ENCODE assay signal across 15 mouse cellular contexts in genomic region chr9:40678653-40679052, GRCm38 (mm10). TPM values are rescaled to one million over a fixed set of nuclear protein-coding genes. Genes with fewer than 3 reads are reported as not detected.
"Had no signal": no experiment of that assay in that cellular context is flagged by ENCODE, and none has a peak within 500 bp of the region (broad histone marks: within the 10 kb centered on the region; RNA-seq: fewer than 3 reads in every experiment).

No protein-coding gene starts in this region.

- H3K4me2 ChIP-seq: hindbrain, embryonic 15.5 days; kidney, embryonic 15.5 days; limb, embryonic 15.5 days; liver, embryonic 13.5 days; midbrain, embryonic 13.5 days; neural tube, embryonic 15.5 days had no signal

- H3K4me1 ChIP-seq: liver, embryonic 13.5 days; midbrain, embryonic 13.5 days had no signal

- H3K36me3 ChIP-seq: hindbrain, embryonic 15.5 days; kidney, embryonic 15.5 days; limb, embryonic 15.5 days; liver, embryonic 13.5 days; midbrain, embryonic 13.5 days; neural tube, embryonic 15.5 days had no signal

- H3K27ac ChIP-seq: hindbrain, embryonic 15.5 days; kidney, embryonic 15.5 days; liver, embryonic 13.5 days; midbrain, embryonic 13.5 days; neural tube, embryonic 15.5 days had no signal

- H3K9ac ChIP-seq: hindbrain, embryonic 15.5 days; kidney, embryonic 15.5 days; limb, embryonic 15.5 days; liver, embryonic 13.5 days; liver, postnatal 0 days; midbrain, embryonic 13.5 days; neural tube, embryonic 15.5 days had no signal

- H3K27me3 ChIP-seq: hindbrain, embryonic 15.5 days; kidney, embryonic 15.5 days; limb, embryonic 15.5 days; liver, embryonic 13.5 days; midbrain, embryonic 13.5 days; neural tube, embryonic 15.5 days had no signal

- H3K4me3 ChIP-seq: hindbrain, embryonic 15.5 days; kidney, embryonic 15.5 days; limb, embryonic 15.5 days; liver, embryonic 13.5 days; midbrain, embryonic 13.5 days; myocyte; neural tube, embryonic 15.5 days had no signal

- ATAC-seq: liver, postnatal 0 days; midbrain, embryonic 13.5 days had no signal

- H3K9me3 ChIP-seq: hindbrain, embryonic 15.5 days; kidney, embryonic 15.5 days; limb, embryonic 15.5 days; liver, embryonic 13.5 days; midbrain, embryonic 13.5 days; neural tube, embryonic 15.5 days had no signal

- DNase-seq: kidney, adult 2 months; kidney, postnatal 14 days; layer of hippocampus, postnatal 36 days; liver, embryonic 13.5 days; liver, postnatal 0 days; right cerebral cortex, adult 18-20 months; thymus, postnatal 4 days had no signal

RNA-seq across cellular contexts. Expression of gene Gm21915, which starts 8.2 kb away (rescaled TPM):
- polyA plus RNA-seq: hindbrain, embryonic 15.5 days; kidney, adult 2 months; kidney, embryonic 15.5 days; large intestine, adult 2 months; limb, embryonic 15.5 days; liver, embryonic 13.5 days; liver, postnatal 0 days; midbrain, embryonic 13.5 days; myocyte; neural tube, embryonic 11.5 days; neural tube, embryonic 15.5 days had no signal
